Mouse (Mus musculus) liver, embryonic 16.5 days (tissue): ENCODE data around the gene Sult6b1. TPM values are rescaled to one million over a fixed set of nuclear protein-coding genes. Genes with fewer than 3 reads are reported as not detected.

Experiments used
- ATAC-seq: fragments of 200-750 bp; cut with Nextera tagmentation; 2 replicates; pipeline ENCODE4 v1.8.0; 2017; ENCODE audit warnings: low read depth, mild to moderate bottlenecking, moderate number of reproducible peaks, moderate library complexity
- H3K27ac ChIP-seq: fragments of 300-500 bp; sonication (generic); 2 replicates; pipeline ENCODE4 v1.5.1; 2014; ENCODE audit warnings: mild to moderate bottlenecking, low read length
- H3K27me3 ChIP-seq: fragments of 300-500 bp; sonication (generic); 2 replicates; pipeline ENCODE4 v1.6.1; 2014; ENCODE audit warnings: low read depth, low read length, mixed read lengths; ENCODE audit not compliant: control insufficient read depth, insufficient read depth
- H3K36me3 ChIP-seq: fragments of 300-500 bp; sonication (generic); 2 replicates; pipeline ENCODE4 v1.6.1; 2014; ENCODE audit warnings: mild to moderate bottlenecking; ENCODE audit not compliant: control insufficient read depth, insufficient read depth
- H3K4me1 ChIP-seq: fragments of 300-500 bp; sonication (generic); 2 replicates; pipeline ENCODE4 v1.6.1; 2014; ENCODE audit warnings: low read depth, low read length, mixed read lengths; ENCODE audit not compliant: control insufficient read depth
- H3K4me2 ChIP-seq: fragments of 300-500 bp; sonication (generic); 2 replicates; pipeline ENCODE4 v1.6.1; 2014; ENCODE audit warnings: low read depth, low read length, mixed read lengths
- H3K4me3 ChIP-seq: fragments of 300-500 bp; sonication (generic); 2 replicates; pipeline ENCODE4 v1.5.1; 2014; ENCODE audit warnings: low read depth, mild to moderate bottlenecking, low read length
- H3K9ac ChIP-seq: fragments of 300-500 bp; sonication (generic); 2 replicates; pipeline ENCODE4 v1.6.1; 2014; ENCODE audit warnings: low read depth, low read length
- H3K9me3 ChIP-seq: fragments of 300-500 bp; sonication (generic); replicated peaks from 2 replicates; pipeline ENCODE4 v1.6.1; 2016; ENCODE audit warnings: low read length; ENCODE audit not compliant: control insufficient read depth
- WGBS: fragments of 180-500 bp; shearing (Covaris S2); extraction: QIAGEN DNeasy Blood & Tissue Kit; methylation state at CpG from one replicate; pipeline ENCODE4 v1.1.7; 2014; ENCODE audit not compliant: insufficient replicate concordance; 5-methylcytosine and 5-hydroxymethylcytosine counted together
- polyA plus RNA-seq: library from polyadenylated mRNA; unstranded; fragments of >200 nt; fragmentation: Nextera tagmentation; extraction: Ambion mirVana; gene quantifications from 2 replicates; pipeline ENCODE4 v1.2.1, GENCODE M21; 2015

The Sult6b1 gene
- polyA plus RNA-seq = 0.05 TPM in 1 of 2 replicates, not detected in the other

GRCm38 (mm10) chr17:78906892-78907291, at the start of gene Sult6b1:
Sult6b1 (minus strand) TSS chr17:78906992.
- no peaks in the 10 kb centered on the region for H3K9me3 ChIP-seq
- H3K27me3 ChIP-seq = no peaks in the 10 kb centered on the region
- WGBS = 64% methylated on average over 5 of the region's 5 CpGs
- H3K4me3 ChIP-seq = no peak within 1 kb of the TSS
- H3K9ac ChIP-seq = no peak within 1 kb of the TSS
- H3K4me2 ChIP-seq = no peak within 1 kb of the TSS
- H3K27ac ChIP-seq = no peak within 1 kb of the TSS
- H3K36me3 ChIP-seq = no peaks in the 10 kb centered on the region
- no peak for ATAC-seq
- no peaks in the 10 kb centered on the region for H3K4me1 ChIP-seq

- no peak overlapping the region for H3K4me3 ChIP-seq
- ATAC-seq = no peak
- H3K27me3 ChIP-seq = no peaks in the 10 kb centered on the region
- WGBS = 69% methylated on average over 8 of the region's 8 CpGs
- no peak overlapping the region for H3K27ac ChIP-seq
- no peak overlapping the region for H3K9ac ChIP-seq
- H3K4me2 ChIP-seq = no peak overlapping the region
- H3K36me3 ChIP-seq = no peaks in the 10 kb centered on the region; the same call in none of the 2 replicates
- H3K9me3 ChIP-seq = no peaks in the 10 kb centered on the region
- H3K4me1 ChIP-seq = no peaks in the 10 kb centered on the region
Observed at GRCm38 (mm10) chr17:78953240-78953639, 46.4 kb upstream of the Sult6b1 start.

GRCm38 (mm10) chr17:78952070-78952469, 45.3 kb upstream of the Sult6b1 start:
- ATAC-seq = no peak
- H3K4me3 ChIP-seq = no peak overlapping the region
- H3K36me3 ChIP-seq = no peaks in the 10 kb centered on the region; the same call in none of the 2 replicates
- H3K9ac ChIP-seq = no peak overlapping the region
- H3K27ac ChIP-seq = no peak overlapping the region
- 78% methylated on average over 5 of the region's 5 CpGs for WGBS
- H3K9me3 ChIP-seq = no peaks in the 10 kb centered on the region
- H3K4me1 ChIP-seq = no peaks in the 10 kb centered on the region
- H3K27me3 ChIP-seq = no peaks in the 10 kb centered on the region
- H3K4me2 ChIP-seq = no peak overlapping the region

GRCm38 (mm10) chr17:78951225-78951624, 44.4 kb upstream of the Sult6b1 start:
- H3K4me1 ChIP-seq = no peaks in the 10 kb centered on the region
- peak; percentile 56; the same call in 1 of the 2 replicates for ATAC-seq
- H3K9me3 ChIP-seq = no peaks in the 10 kb centered on the region
- H3K36me3 ChIP-seq = peaks cover 4% of the 10 kb centered on the region
- no peak overlapping the region for H3K4me2 ChIP-seq
- WGBS = 78% methylated on average over 5 of the region's 5 CpGs
- no peaks in the 10 kb centered on the region for H3K27me3 ChIP-seq
- H3K9ac ChIP-seq = no peak overlapping the region
- H3K4me3 ChIP-seq = no peak overlapping the region
- no peak overlapping the region for H3K27ac ChIP-seq

GRCm38 (mm10) chr17:78942579-78942978, 35.8 kb upstream of the Sult6b1 start:
- WGBS = 67% methylated on average over 11 of the region's 11 CpGs
- H3K9ac ChIP-seq = no peak overlapping the region
- H3K4me2 ChIP-seq = no peak overlapping the region
- H3K4me3 ChIP-seq = no peak overlapping the region
- no peaks in the 10 kb centered on the region for H3K27me3 ChIP-seq
- ATAC-seq = no peak
- peaks cover 6% of the 10 kb centered on the region for H3K36me3 ChIP-seq
- H3K9me3 ChIP-seq = no peaks in the 10 kb centered on the region
- peaks cover under 1% of the 10 kb centered on the region for H3K4me1 ChIP-seq
- no peak overlapping the region for H3K27ac ChIP-seq

GRCm38 (mm10) chr17:78938927-78939326, 32.1 kb upstream of the Sult6b1 start:
- H3K27me3 ChIP-seq = no peaks in the 10 kb centered on the region
- no peak overlapping the region for H3K9ac ChIP-seq
- peaks cover 8% of the 10 kb centered on the region for H3K4me1 ChIP-seq
- H3K9me3 ChIP-seq = no peaks in the 10 kb centered on the region
- 73% methylated on average over 4 of the region's 4 CpGs for WGBS
- H3K27ac ChIP-seq = no peak overlapping the region
- no peak for ATAC-seq
- no peak overlapping the region for H3K4me2 ChIP-seq
- H3K36me3 ChIP-seq = peaks cover 10% of the 10 kb centered on the region
- no peak overlapping the region for H3K4me3 ChIP-seq

- H3K4me2 ChIP-seq = peak overlapping the region; percentile 91
- no peaks in the 10 kb centered on the region for H3K27me3 ChIP-seq
- peak overlapping the region; percentile 31; the same call in 1 of the 2 replicates for H3K27ac ChIP-seq
- no peaks in the 10 kb centered on the region for H3K9me3 ChIP-seq
- peak overlapping the region; percentile 78 for H3K9ac ChIP-seq
- H3K36me3 ChIP-seq = peaks cover 14% of the 10 kb centered on the region
- peaks cover 8% of the 10 kb centered on the region for H3K4me1 ChIP-seq
- WGBS = 6% methylated on average over 26 of the region's 26 CpGs
- peak overlapping the region; percentile 95 for H3K4me3 ChIP-seq
- peak; percentile 14 for ATAC-seq
Observed at GRCm38 (mm10) chr17:78937229-78937853, 30.5 kb upstream of the Sult6b1 start.

GRCm38 (mm10) chr17:78936466-78937228, 29.9 kb upstream of the Sult6b1 start, which contains the start of the genes Cebpz and Ndufaf7:
Cebpz (minus strand) TSS chr17:78937066.
Ndufaf7 (plus strand) TSS chr17:78937136.
- peak; percentile 99 for ATAC-seq

GRCm38 (mm10) chr17:78935857-78936256, 29.1 kb upstream of the Sult6b1 start:
- H3K27ac ChIP-seq = no peak overlapping the region
- H3K36me3 ChIP-seq = peaks cover 24% of the 10 kb centered on the region
- H3K4me1 ChIP-seq = peaks cover 8% of the 10 kb centered on the region
- no peaks in the 10 kb centered on the region for H3K9me3 ChIP-seq
- WGBS = 25% methylated on average over 2 of the region's 2 CpGs
- no peak for ATAC-seq
- H3K9ac ChIP-seq = peak overlapping the region; percentile 78
- H3K27me3 ChIP-seq = no peaks in the 10 kb centered on the region
- peak overlapping the region; percentile 95 for H3K4me3 ChIP-seq
- peak overlapping the region; percentile 91 for H3K4me2 ChIP-seq

More at GRCm38 (mm10) chr17:78936466-78937228, 29.9 kb upstream of the Sult6b1 start, which contains the start of the genes Cebpz and Ndufaf7:
- H3K4me3 ChIP-seq = peak within 1 kb of the TSS; percentile 95
- no peaks in the 10 kb centered on the region for H3K9me3 ChIP-seq
- WGBS = under 1% methylated on average over 45 of the region's 45 CpGs
- peak within 1 kb of the TSS; percentile 91 for H3K4me2 ChIP-seq
- peak within 1 kb of the TSS; percentile 78 for H3K9ac ChIP-seq
- H3K27ac ChIP-seq = peak within 1 kb of the TSS; percentile 42; the same call in 1 of the 2 replicates
- peaks cover 17% of the 10 kb centered on the region for H3K36me3 ChIP-seq
- no peaks in the 10 kb centered on the region for H3K27me3 ChIP-seq
- peaks cover 8% of the 10 kb centered on the region for H3K4me1 ChIP-seq
